ENCODE assay signal across 10 mouse cellular contexts in genomic region chr19:25407887-25408236, GRCm38 (mm10).
A peak's percentile ranks its signal among the peaks of the same experiment; 100 is the strongest.
DNase-seq lines count a peak whose midpoint lies in the region; ATAC-seq lines count a peak whose summit lies in the region.
"Had no signal": no experiment of that assay in that cellular context is flagged by ENCODE, and none has a peak within 500 bp of the region (broad histone marks: within the 10 kb centered on the region; RNA-seq: fewer than 3 reads in every experiment).

No protein-coding gene starts in this region.

- no peaks in the 10 kb centered on the region for H3K27me3 ChIP-seq in heart, embryonic 12.5 days (replicated peaks)
- no peaks in the 10 kb centered on the region for H3K27me3 ChIP-seq in neural tube, embryonic 11.5 days (ENCODE audit: control insufficient read depth, insufficient read depth, low read length)
- H3K27me3 ChIP-seq in limb, embryonic 13.5 days: no peaks in the 10 kb centered on the region

- ATAC-seq in heart, embryonic 12.5 days (ENCODE audit: insufficient number of reproducible peaks, low FRiP score): no peak
- ATAC-seq in neural tube, embryonic 11.5 days (ENCODE audit: insufficient read depth, low FRiP score, low TSS enrichment): no peak
- ATAC-seq in limb, embryonic 13.5 days (ENCODE audit: low FRiP score, low read depth): no peak
- no peak for ATAC-seq in monocyte, adult 5-6 weeks (replicated peaks; ENCODE audit: insufficient number of reproducible peaks, low FRiP score, low TSS enrichment, poor library complexity, severe bottlenecking)
- ATAC-seq in inflammation-experienced regulatory T-cells, adult 6 months: no peak

- WGBS in heart, embryonic 12.5 days: 3% methylated on average over 6 of the region's 6 CpGs
- WGBS in neural tube, embryonic 11.5 days: 37% methylated on average over 6 of the region's 6 CpGs
- 6% methylated on average over 6 of the region's 6 CpGs for WGBS in limb, embryonic 13.5 days

- no peaks in the 10 kb centered on the region for H3K9me3 ChIP-seq in heart, embryonic 12.5 days (replicated peaks)
- H3K9me3 ChIP-seq in neural tube, embryonic 11.5 days (ENCODE audit: control insufficient read depth, low read length): no peaks in the 10 kb centered on the region
- peaks cover 10% of the 10 kb centered on the region for H3K9me3 ChIP-seq in limb, embryonic 13.5 days

- peaks cover 79% of the 10 kb centered on the region for H3K4me1 ChIP-seq in heart, embryonic 12.5 days (replicated peaks)
- H3K4me1 ChIP-seq in neural tube, embryonic 11.5 days (ENCODE audit: control insufficient read depth, insufficient read depth, low read length): peaks cover 6% of the 10 kb centered on the region; the same call in 1 of the 2 replicates
- peaks cover 83% of the 10 kb centered on the region for H3K4me1 ChIP-seq in limb, embryonic 13.5 days

- H3K27ac ChIP-seq in heart, embryonic 12.5 days (ENCODE audit: poor library complexity, severe bottlenecking): peak overlapping the region; percentile 99
- no peak overlapping the region for H3K27ac ChIP-seq in neural tube, embryonic 11.5 days (ENCODE audit: low read depth, low read length)
- H3K27ac ChIP-seq in limb, embryonic 13.5 days: peak overlapping the region; percentile 99

- H3K4me3 ChIP-seq in heart, embryonic 12.5 days: peak overlapping the region; percentile 61
- 0 out of 2 replicates have a peak overlapping the region, but pooled peaks have one; percentile 32 for H3K4me3 ChIP-seq in neural tube, embryonic 11.5 days (ENCODE audit: low read depth, low read length)
- H3K4me3 ChIP-seq in limb, embryonic 13.5 days: peak overlapping the region; percentile 51

- H3K4me2 ChIP-seq in heart, embryonic 12.5 days: peak overlapping the region; percentile 91
- H3K4me2 ChIP-seq in neural tube, embryonic 11.5 days (ENCODE audit: low read depth): peak overlapping the region; percentile 74; the same call in 1 of the 2 replicates
- peak overlapping the region; percentile 84 for H3K4me2 ChIP-seq in limb, embryonic 13.5 days (replicated peaks)

- DNase-seq in heart, adult 11 months: no peak
- no peak for DNase-seq in neural tube, embryonic 11.5 days (ENCODE audit: low spot score)
- DNase-seq in neural tube, embryonic 10.5 days (ENCODE audit: extremely low spot score, low spot score): no peak
- no peak for DNase-seq in thymus, postnatal 0 days (ENCODE audit: low spot score)
- DNase-seq: left cerebral cortex, postnatal 4 days; thymus, postnatal 36 days had no signal

- H3K9ac ChIP-seq in heart, embryonic 12.5 days: peak overlapping the region; percentile 91
- no peak overlapping the region for H3K9ac ChIP-seq in neural tube, embryonic 11.5 days (ENCODE audit: low read length)
- H3K9ac ChIP-seq in limb, embryonic 13.5 days: peak overlapping the region; percentile 71

- peaks cover 40% of the 10 kb centered on the region for H3K36me3 ChIP-seq in heart, embryonic 12.5 days
- peaks cover 6% of the 10 kb centered on the region for H3K36me3 ChIP-seq in neural tube, embryonic 11.5 days (ENCODE audit: control insufficient read depth, insufficient read depth, low read length)
- peaks cover 40% of the 10 kb centered on the region for H3K36me3 ChIP-seq in limb, embryonic 13.5 days
